Mouse (Mus musculus) heart, postnatal 0 days (tissue): ENCODE results near the gene Pclo.

Experiments
- CTCF ChIP-seq: IDR thresholded peaks from 2 replicates; pipeline ENCODE4 v1.5.1; 2016; ENCODE audit warnings: antibody characterized with exemption, control low read depth, low read depth
- EP300 ChIP-seq: IDR thresholded peaks from 2 replicates; pipeline ENCODE4 v1.6.1; 2016; ENCODE audit warnings: antibody characterized with exemption, low read depth

DNA sequence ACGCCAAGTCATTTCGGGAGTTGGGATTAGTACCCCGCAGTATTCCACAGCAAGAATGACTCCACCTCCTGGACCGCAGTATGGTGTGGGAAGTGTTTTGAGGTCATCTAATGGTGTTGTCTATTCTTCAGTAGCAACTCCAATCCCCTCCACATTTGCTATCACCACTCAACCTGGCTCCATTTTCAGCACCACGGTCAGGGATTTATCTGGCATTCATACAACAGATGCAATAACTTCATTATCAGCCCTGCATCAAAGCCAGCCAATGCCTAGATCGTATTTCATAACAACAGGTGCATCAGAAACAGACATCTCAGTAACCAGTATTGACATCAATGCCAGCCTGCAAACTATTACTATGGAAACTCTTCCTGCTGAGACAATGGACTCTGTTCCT lies 165.7 kb downstream of the Pclo start:
- TF ChIP-seq CTCF = no peak
- TF ChIP-seq EP300 = no peak
